Mouse (Mus musculus) spleen, adult 12 weeks (tissue): ENCODE results near the gene Thap12.

ENCODE experiments used
- DNase-seq: peaks from one replicate; pipeline ENCODE4 v3.0.0; 2022; ENCODE audit warnings: low spot score

Gene Thap12

DNA sequence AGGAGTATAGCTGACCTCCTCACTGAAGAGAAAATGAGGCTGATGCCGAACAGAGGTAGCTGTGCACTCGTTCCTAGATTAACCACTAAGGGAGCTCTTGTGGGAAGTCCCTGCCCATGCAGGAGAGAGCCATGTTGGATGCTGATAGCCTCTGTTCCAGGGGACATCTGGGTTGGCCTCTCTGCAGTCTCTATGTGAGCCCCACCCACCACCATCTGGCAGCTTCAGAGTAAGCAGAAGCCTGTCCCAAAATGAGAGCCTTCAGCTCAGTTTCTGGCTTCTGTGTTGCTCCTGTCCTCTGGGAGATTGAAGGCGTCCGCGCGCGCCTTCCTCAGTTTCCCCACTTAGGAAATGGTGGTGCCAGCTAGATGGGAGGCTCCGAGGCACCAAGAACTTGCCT, 53.7 kb downstream of the Thap12 start:
- no peak for DNase-seq

DNA sequence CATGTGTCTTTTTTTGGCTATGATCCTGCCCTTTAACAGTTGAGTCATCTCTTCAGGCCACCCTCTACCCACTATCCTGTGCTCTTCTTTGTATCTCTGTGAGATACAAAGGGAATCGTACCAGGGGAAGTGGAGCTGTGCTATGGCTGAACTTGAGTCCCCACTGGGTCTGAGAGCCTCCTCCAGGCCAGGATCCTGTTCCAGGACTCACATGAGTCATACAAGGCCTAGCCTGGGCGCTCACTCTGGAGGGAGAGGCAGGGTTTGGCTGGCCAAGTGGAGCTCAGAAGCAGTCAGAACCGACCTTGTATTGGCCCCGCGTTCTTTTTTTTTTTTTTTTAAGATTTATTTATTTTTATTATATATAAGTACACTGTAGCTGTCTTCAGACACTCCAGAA, 57.2 kb downstream of the Thap12 start:
- DNase-seq = no peak

DNA sequence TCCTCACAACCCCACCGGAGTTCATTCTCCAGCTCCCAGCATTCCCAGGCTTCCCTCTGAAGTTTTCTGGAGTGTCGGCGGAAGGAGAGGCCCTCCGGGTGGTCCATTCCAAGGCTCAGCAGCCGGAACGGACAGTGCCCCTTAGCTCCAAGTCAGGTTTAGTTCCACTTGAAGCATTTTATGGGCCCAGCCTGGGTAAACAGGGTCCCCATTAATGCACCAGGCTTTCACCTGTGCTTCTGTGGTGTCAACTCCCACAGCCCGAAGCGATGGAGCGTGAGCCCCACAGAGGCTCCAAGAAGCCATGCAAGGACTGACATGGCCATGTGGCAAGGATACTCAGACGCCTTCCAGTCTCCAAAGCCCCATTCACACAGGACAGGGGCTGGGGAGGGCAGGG, 61.0 kb downstream of the Thap12 start:
- DNase-seq = no peak

DNA sequence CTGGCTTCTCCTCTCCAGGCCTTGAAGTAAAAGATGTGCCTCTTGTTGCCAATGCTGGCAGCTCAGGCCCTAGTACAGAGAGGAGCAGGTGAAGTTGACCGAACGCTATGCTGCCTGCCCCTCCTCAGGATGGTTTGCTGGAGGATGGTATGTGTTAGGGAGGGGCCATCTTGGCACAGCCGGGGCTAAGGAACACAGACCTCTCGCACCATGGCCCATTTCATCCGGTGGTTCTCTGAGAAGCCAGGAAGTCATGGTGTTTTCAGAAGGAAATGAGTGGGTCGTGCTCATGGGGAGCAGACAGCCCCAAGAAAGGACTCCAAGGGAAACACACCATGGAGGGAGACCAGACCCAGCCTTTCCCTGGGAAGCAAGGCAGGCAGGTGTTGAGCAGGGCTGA, 64.4 kb downstream of the Thap12 start:
- no peak for DNase-seq
